Mouse (Mus musculus) liver, embryonic 18 days (tissue): ENCODE measurements around the gene Cd300lf. TPM values are rescaled to one million over a fixed set of nuclear protein-coding genes. Genes with fewer than 3 reads are reported as not detected.

Experiments used
- polyA plus RNA-seq: library from polyadenylated mRNA; depleted of rRNA; stranded (reverse); fragments of >200 nt; gene quantifications from 2 replicates; pipeline ENCODE4 v1.2.3, GENCODE M21; 2012; rRNA removed

The Cd300lf gene
- polyA plus RNA-seq = 13.1 and 17.7 TPM in 2 replicates

GRCm38 (mm10) chr11:115133800-115134199 is at the start of gene Cd300lf:
Gene Cd300lf (minus strand): TSS chr11:115133992.

GRCm38 (mm10) chr11:115162832-115163480 is 29.2 kb upstream of the Cd300lf start, which contains the start of gene Slc9a3r1:
Gene Slc9a3r1 (plus strand): TSS chr11:115163341.

GRCm38 (mm10) chr11:115091362-115091901 is 42.4 kb downstream of the Cd300lf start, which contains the start of gene Rab37:
Gene Rab37 (plus strand): TSS chr11:115091431.

Other genes starting within 250 kb of the Cd300lf start
- 3.2 and 3.8 TPM in 2 replicates for gene Cd300a, start 244.0 kb downstream of the Cd300lf start, polyA plus RNA-seq
- gene Cd300lb, start 199.6 kb downstream of the Cd300lf start, polyA plus RNA-seq = 2.8 and 3.0 TPM in 2 replicates
- 0.32 and 0.46 TPM in 2 replicates for gene Cd300c, start 164.8 kb downstream of the Cd300lf start, polyA plus RNA-seq
- gene Cd300ld, start 144.1 kb downstream of the Cd300lf start, polyA plus RNA-seq = 2.3 and 3.2 TPM in 2 replicates
- gene Cd300c2, start 132.1 kb downstream of the Cd300lf start, polyA plus RNA-seq = 14.0 and 14.4 TPM in 2 replicates
- gene Cd300ld2, start 117.8 kb downstream of the Cd300lf start, polyA plus RNA-seq = 0.10 TPM in 1 of 2 replicates, not detected in the other
- 0.19 and 0.23 TPM in 2 replicates for gene Cd300ld4, start 107.0 kb downstream of the Cd300lf start, polyA plus RNA-seq
- gene Cd300ld5, start 96.2 kb downstream of the Cd300lf start, polyA plus RNA-seq = 0.29 and 0.49 TPM in 2 replicates
- gene Cd300ld3, start 85.6 kb downstream of the Cd300lf start, polyA plus RNA-seq = 1.1 and 1.3 TPM in 2 replicates
- gene Cd300e, start 71.8 kb downstream of the Cd300lf start, polyA plus RNA-seq = 1.1 and 1.2 TPM in 2 replicates
- gene Rab37, start 42.6 kb downstream of the Cd300lf start, polyA plus RNA-seq = 2.2 and 2.3 TPM in 2 replicates
- gene Slc9a3r1, start 29.3 kb upstream of the Cd300lf start, polyA plus RNA-seq = 53.4 and 55.4 TPM in 2 replicates
- gene Tmem104, start 53.5 kb upstream of the Cd300lf start, polyA plus RNA-seq = 1.8 and 2.1 TPM in 2 replicates
- gene Nat9, start 53.9 kb upstream of the Cd300lf start, polyA plus RNA-seq = 12.4 and 14.7 TPM in 2 replicates
- 0.14 and 0.21 TPM in 2 replicates for gene Grin2c, start 133.3 kb upstream of the Cd300lf start, polyA plus RNA-seq
- gene Fdxr, start 143.1 kb upstream of the Cd300lf start, polyA plus RNA-seq = 14.1 and 14.7 TPM in 2 replicates
- 14.5 and 16.9 TPM in 2 replicates for gene Fads6, start 163.7 kb upstream of the Cd300lf start, polyA plus RNA-seq
- gene Otop2, start 173.2 kb upstream of the Cd300lf start, polyA plus RNA-seq = 0.05 and 0.07 TPM in 2 replicates
- gene Ush1g, start 188.0 kb upstream of the Cd300lf start, polyA plus RNA-seq = 0.10 and 0.12 TPM in 2 replicates
- gene Otop3, start 200.7 kb upstream of the Cd300lf start, polyA plus RNA-seq = not detected in 2 replicates
- gene Hid1, start 233.8 kb upstream of the Cd300lf start, polyA plus RNA-seq = 1.3 TPM in 2 replicates
- gene Cdr2l, start 247.9 kb upstream of the Cd300lf start, polyA plus RNA-seq = 2.1 and 2.4 TPM in 2 replicates